Mouse (Mus musculus) kidney, postnatal 0 days (tissue): Measurements from ENCODE around the gene Dennd5a. TPM values are rescaled to one million over a fixed set of nuclear protein-coding genes. Genes with fewer than 3 reads are reported as not detected.
A peak's percentile ranks its signal among the peaks of the same experiment; 100 is the strongest.
"Not testable (repeated sequence)": the region's sequence is repeated elsewhere in the genome, so short reads cannot be mapped to it uniquely, and the experiment has no call there.

ENCODE experiments used
- ATAC-seq: fragments of 200-750 bp; cut with Nextera tagmentation; replicated peaks from 2 replicates; pipeline ENCODE4 v1.8.0; 2017; ENCODE audit warnings: low read depth, moderate number of reproducible peaks, moderate TSS enrichment, moderate library complexity; ENCODE audit not compliant: low FRiP score
- DNase-seq: peaks from one replicate; pipeline ENCODE4 v3.0.0-alpha.2; 2016; ENCODE audit warnings: low spot score
- H3K27ac ChIP-seq: fragments of 300-500 bp; sonication (generic); 2 replicates; pipeline ENCODE4 v1.5.1; 2014; ENCODE audit warnings: mild to moderate bottlenecking
- H3K27me3 ChIP-seq: fragments of 300-500 bp; sonication (generic); 2 replicates; pipeline ENCODE4 v1.6.1; 2014; ENCODE audit warnings: low read length, mixed read lengths; ENCODE audit not compliant: insufficient read depth
- H3K36me3 ChIP-seq: fragments of 300-500 bp; sonication (generic); 2 replicates; pipeline ENCODE4 v1.6.1; 2014; ENCODE audit warnings: low read length, mixed read lengths; ENCODE audit not compliant: insufficient read depth
- H3K4me1 ChIP-seq: fragments of 300-500 bp; sonication (generic); replicated peaks from 2 replicates; pipeline ENCODE4 v1.6.1; 2014; ENCODE audit warnings: antibody characterized with exemption, low read length, mixed read lengths; ENCODE audit not compliant: insufficient read depth
- H3K4me2 ChIP-seq: fragments of 300-500 bp; sonication (generic); 2 replicates; pipeline ENCODE4 v1.6.1; 2014; ENCODE audit warnings: mild to moderate bottlenecking, low read length, moderate library complexity, mixed read lengths
- H3K4me3 ChIP-seq: fragments of 300-500 bp; sonication (generic); replicated peaks from 2 replicates; pipeline ENCODE4 v1.5.1; 2014; ENCODE audit warnings: low read depth, low read length
- H3K9ac ChIP-seq: fragments of 300-500 bp; sonication (generic); 2 replicates; pipeline ENCODE4 v1.6.1; 2014; ENCODE audit warnings: low read depth, low read length
- H3K9me3 ChIP-seq: fragments of 300-500 bp; sonication (generic); replicated peaks from 2 replicates; pipeline ENCODE4 v1.6.1; 2016; ENCODE audit warnings: low read length, inconsistent platforms, mixed read lengths
- CTCF ChIP-seq: IDR thresholded peaks from 2 replicates; pipeline ENCODE4 v1.5.1; 2016; ENCODE audit warnings: antibody characterized with exemption, low read depth, mild to moderate bottlenecking, moderate library complexity
- WGBS: fragments of 180-500 bp; shearing (Covaris S2); extraction: QIAGEN DNeasy Blood & Tissue Kit; methylation state at CpG from one replicate; pipeline ENCODE4 v1.1.7; 2014; 5-methylcytosine and 5-hydroxymethylcytosine counted together
- polyA plus RNA-seq: library from polyadenylated mRNA; unstranded; fragments of >200 nt; fragmentation: Nextera tagmentation; extraction: Ambion mirVana; gene quantifications from 2 replicates; pipeline ENCODE4 v1.2.1, GENCODE M21; 2015

Gene Dennd5a
- polyA plus RNA-seq, 1 experiment from 2014 or later: 35.0 TPM

DNA sequence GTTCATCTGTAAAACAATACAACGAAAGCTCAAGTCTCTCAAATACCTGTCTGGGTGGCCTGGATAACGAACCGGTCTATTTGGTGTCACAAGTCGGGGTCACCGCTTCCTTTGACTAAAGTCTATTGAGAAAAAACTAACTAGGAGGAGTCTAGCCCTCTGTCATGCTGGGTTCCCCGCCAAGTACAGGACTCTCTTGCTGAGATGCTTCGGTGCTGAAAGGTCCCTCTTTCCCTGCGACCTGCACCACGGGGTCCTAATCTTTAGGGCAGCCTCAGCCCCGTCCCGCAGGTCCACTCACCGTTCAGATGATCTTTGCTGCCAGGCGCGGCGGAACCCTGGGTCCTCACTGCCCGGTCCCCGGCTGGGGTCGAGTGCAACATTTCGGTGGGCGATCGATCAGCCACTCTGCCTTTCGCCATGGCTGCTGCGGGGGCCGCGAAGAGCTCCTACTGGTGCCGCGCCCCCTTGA is 25.4 kb upstream of the Dennd5a start:
- Histone ChIP-seq H3K4me1 (no peaks in the 10 kb centered on the region), H3K9ac (peak overlapping the region; percentile 74), H3K27ac (peak overlapping the region; percentile 58; the same call in 1 of the 2 replicates), H3K27me3 (no peaks in the 10 kb centered on the region), H3K36me3 (peaks cover 8% of the 10 kb centered on the region; the same call in 1 of the 2 replicates), H3K9me3 (no peaks in the 10 kb centered on the region), H3K4me2 (peak overlapping the region; percentile 62), H3K4me3 (peak overlapping the region; percentile 58)
- under 1% methylated on average over 27 of the region's 27 CpGs for WGBS
- no peak for TF ChIP-seq CTCF
- DNase-seq (peak; percentile 42), ATAC-seq (no peak; the same call in none of the 2 replicates)

DNA sequence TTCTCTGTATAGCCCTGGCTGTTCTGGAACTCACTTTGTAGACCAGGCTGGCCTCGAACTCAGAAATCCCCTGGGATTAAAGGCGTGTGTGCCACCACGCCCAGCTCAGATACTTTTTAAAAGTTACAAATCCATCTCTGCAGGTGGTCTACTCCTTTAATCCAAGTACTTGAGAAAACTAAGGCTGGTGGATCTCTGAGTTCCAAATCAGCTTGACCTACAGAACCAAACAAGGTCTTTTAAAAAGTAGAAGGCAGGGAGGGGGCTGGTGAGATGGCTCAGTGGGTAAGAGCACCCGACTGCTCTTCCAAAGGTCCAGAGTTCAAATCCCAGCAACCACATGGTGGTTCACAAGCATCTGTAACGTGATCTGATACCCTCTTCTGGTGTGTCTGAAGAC is 24.3 kb upstream of the Dennd5a start:
- not testable (repeated sequence) for H3K4me1 ChIP-seq, DNase-seq, H3K27ac ChIP-seq, ATAC-seq, H3K4me3 ChIP-seq, H3K9me3 ChIP-seq, H3K27me3 ChIP-seq, H3K9ac ChIP-seq
- WGBS: 78% methylated on average over 5 of the region's 5 CpGs
- Histone ChIP-seq H3K4me2 (peak overlapping the region; percentile 62), H3K36me3 (peaks cover 14% of the 10 kb centered on the region; the same call in 1 of the 2 replicates)

DNA sequence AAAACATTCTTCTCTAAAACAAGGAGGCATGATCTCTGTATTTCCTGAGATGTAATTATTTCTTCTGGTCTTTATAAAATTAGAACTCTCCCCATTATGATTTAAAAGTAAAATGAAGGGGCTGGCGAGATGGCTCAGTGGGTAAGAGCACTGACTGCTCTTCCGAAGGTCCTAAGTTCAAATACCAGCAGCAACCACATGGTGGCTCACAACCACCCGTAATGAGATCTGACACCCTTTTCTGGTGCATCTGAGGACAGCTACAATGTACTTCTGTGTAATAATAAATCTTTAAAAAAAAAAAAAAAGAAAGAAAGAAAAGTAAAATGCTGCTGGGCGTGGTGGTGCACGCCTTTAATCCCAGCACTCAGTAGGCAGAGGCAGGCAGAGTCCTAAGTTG is 16.9 kb upstream of the Dennd5a start:
- H3K27ac ChIP-seq, H3K4me3 ChIP-seq, ATAC-seq, H3K4me1 ChIP-seq, H3K4me2 ChIP-seq, H3K27me3 ChIP-seq, DNase-seq, H3K9me3 ChIP-seq, H3K9ac ChIP-seq: not testable (repeated sequence)
- peak; percentile 58 for TF ChIP-seq CTCF
- 66% methylated on average over 5 of the region's 5 CpGs for WGBS
- peaks cover 29% of the 10 kb centered on the region for H3K36me3 ChIP-seq

DNA sequence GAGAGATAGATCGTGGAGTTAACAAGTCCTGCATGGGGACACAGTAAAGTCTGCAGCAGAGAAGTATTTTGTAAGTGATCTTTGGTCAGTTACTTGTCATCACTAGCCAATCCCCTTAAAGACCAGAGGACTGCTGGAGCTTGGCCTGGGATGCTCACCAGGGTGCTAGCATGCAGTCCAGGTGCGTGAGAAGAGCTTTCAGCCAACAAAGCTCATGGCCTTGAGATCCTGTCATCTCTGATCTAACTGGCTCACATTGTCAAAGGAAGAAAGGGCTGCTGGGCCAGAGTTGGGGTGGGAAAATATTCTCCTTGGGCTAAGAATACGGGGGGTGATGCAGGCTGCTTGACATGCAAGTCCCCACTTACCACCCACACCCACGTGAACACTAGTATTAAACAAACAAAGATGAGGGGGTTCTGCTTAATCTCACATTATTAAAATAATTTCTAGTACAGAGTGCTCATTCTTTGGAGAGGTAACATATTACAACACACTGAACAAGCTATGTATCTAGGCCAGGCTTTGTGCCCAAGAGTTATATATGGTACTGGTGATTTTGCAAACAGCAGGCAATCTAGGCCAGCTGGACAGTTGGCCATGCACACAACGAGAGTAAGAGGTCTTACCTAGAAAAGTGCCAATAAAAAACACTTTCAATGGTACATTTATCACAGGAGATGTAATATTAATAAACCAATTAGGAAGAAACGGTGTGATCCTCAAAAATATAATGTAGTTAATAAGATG is 15.9 kb upstream of the Dennd5a start:
- Histone ChIP-seq H3K36me3 (peaks cover 25% of the 10 kb centered on the region), H3K4me1 (no peaks in the 10 kb centered on the region), H3K4me3 (no peak overlapping the region), H3K27ac (no peak overlapping the region), H3K9me3 (no peaks in the 10 kb centered on the region), H3K4me2 (no peak overlapping the region), H3K27me3 (no peaks in the 10 kb centered on the region), H3K9ac (no peak overlapping the region)
- ATAC-seq (no peak), DNase-seq (no peak)
- WGBS: 90% methylated on average over 6 of the region's 6 CpGs
- TF ChIP-seq CTCF: no peak

DNA sequence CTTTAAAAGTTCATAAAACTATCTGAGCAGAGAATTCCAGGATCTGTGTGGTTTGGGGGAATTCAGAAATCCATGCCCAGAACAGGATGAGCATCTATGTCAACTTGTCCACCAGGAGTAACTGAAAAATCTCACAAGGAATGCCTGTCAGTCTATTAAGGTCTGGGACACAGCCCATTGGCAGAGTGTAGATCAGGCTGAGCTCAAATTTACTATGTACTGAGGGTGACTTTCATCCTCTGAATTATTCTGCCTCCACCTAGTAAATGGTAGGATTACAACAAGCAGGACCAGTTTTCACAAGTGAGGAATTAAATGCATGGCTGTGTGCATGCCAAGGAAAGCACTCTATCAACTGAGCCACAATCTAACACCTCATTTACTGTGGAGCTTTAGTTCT is 9.3 kb upstream of the Dennd5a start:
- DNase-seq (no peak), ATAC-seq (no peak)
- H3K4me3 ChIP-seq: no peak overlapping the region
- no peak overlapping the region for H3K9ac ChIP-seq
- no peak overlapping the region for H3K4me2 ChIP-seq
- H3K27ac ChIP-seq: no peak overlapping the region
- no peak for TF ChIP-seq CTCF
- H3K36me3 ChIP-seq: peaks cover 6% of the 10 kb centered on the region; the same call in 1 of the 2 replicates
- H3K4me1 ChIP-seq: no peaks in the 10 kb centered on the region
- H3K9me3 ChIP-seq: no peaks in the 10 kb centered on the region
- no peaks in the 10 kb centered on the region for H3K27me3 ChIP-seq

DNA sequence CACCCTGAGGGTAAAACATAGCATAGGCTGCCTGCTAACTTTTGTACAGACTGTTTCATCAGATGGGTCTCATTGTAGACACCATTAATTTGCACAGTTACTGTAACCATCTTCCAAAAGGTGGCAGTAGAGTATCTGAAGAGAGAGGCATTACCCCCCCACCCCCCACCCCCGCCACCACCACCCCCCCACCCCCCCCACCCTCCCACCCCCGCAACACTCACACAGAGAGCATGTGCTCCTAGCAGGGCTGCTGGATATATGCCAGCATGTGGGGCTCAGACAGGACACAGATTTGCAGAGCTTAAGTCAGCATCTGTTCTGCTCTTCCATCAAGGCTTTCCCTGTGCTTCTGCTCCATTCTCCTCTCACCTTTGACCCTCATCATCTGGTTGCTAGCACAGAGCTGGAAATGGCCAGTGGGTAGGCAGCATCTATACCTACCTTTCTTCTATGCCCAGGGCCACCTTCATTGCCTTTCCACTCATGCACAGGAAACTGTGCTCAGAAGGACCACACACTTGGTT is 8.7 kb upstream of the Dennd5a start:
- peak; percentile 68 for DNase-seq
- peak; percentile 35; the same call in 1 of the 2 replicates for TF ChIP-seq CTCF
- ATAC-seq: no peak; the same call in 1 of the 2 replicates
- Histone ChIP-seq H3K4me1 (no peaks in the 10 kb centered on the region), H3K9me3 (no peaks in the 10 kb centered on the region), H3K9ac (no peak overlapping the region), H3K4me3 (no peak overlapping the region), H3K36me3 (peaks cover 6% of the 10 kb centered on the region; the same call in 1 of the 2 replicates), H3K4me2 (no peak overlapping the region), H3K27me3 (no peaks in the 10 kb centered on the region), H3K27ac (no peak overlapping the region)
- WGBS: 0% methylated on average over 2 of the region's 2 CpGs
